Mouse (Mus musculus) CH12.LX (cell line): ENCODE data around the gene Ikzf3.

Experiments
- CHD2 ChIP-seq: IDR thresholded peaks from 2 replicates; pipeline ENCODE4 v1.6.1; 2011; ENCODE audit warnings: low read length, improper control_type of control experiment
- CTCF ChIP-seq, 2 experiments: IDR thresholded peaks in 1 of 2; conservative IDR thresholded peaks in 1 of 2; 2 replicates each; pipeline ENCODE4 v1.5.1; 2011 to 2012; ENCODE audit warnings: low read depth in 2 of 2, low read length in 2 of 2, improper control_type of control experiment in 1 of 2, inconsistent platforms in 1 of 2, mild to moderate bottlenecking in 1 of 2, moderate library complexity in 1 of 2
- HCFC1 ChIP-seq: IDR thresholded peaks from 2 replicates; pipeline ENCODE4 v1.6.1; 2012; ENCODE audit warnings: low read depth, mild to moderate bottlenecking, inconsistent platforms, low read length, improper control_type of control experiment
- MAX ChIP-seq: IDR thresholded peaks from 2 replicates; pipeline ENCODE4 v1.6.1; 2011; ENCODE audit warnings: low read length, improper control_type of control experiment
- MAZ ChIP-seq: IDR thresholded peaks from 2 replicates; pipeline ENCODE4 v1.6.1; 2012; ENCODE audit warnings: low read depth, mild to moderate bottlenecking, inconsistent platforms, low read length, improper control_type of control experiment, moderate library complexity
- POLR2A ChIP-seq: IDR thresholded peaks from 2 replicates; pipeline ENCODE4 v1.6.1; 2011; ENCODE audit warnings: low read depth, mild to moderate bottlenecking, improper control_type of control experiment, low read length
- RAD21 ChIP-seq: IDR thresholded peaks from 2 replicates; pipeline ENCODE4 v1.6.1; 2011; ENCODE audit warnings: low read depth, mild to moderate bottlenecking, low read length, improper control_type of control experiment, moderate library complexity
- SIN3A ChIP-seq: IDR thresholded peaks from 2 replicates; pipeline ENCODE4 v1.6.1; 2012; ENCODE audit warnings: low read length, improper control_type of control experiment, inconsistent platforms
- TCF12 ChIP-seq: IDR thresholded peaks from 2 replicates; pipeline ENCODE4 v1.6.1; 2014; ENCODE audit warnings: low read depth, mild to moderate bottlenecking, inconsistent platforms, low read length, improper control_type of control experiment
- USF1 ChIP-seq: IDR thresholded peaks from 2 replicates; pipeline ENCODE4 v1.6.1; 2014; ENCODE audit warnings: low read depth, mild to moderate bottlenecking, inconsistent platforms, low read length, improper control_type of control experiment
- USF2 ChIP-seq: conservative IDR thresholded peaks from 2 replicates; pipeline ENCODE4 v1.6.1; 2011; ENCODE audit warnings: low read depth, low read length, improper control_type of control experiment

GRCm38 (mm10) chr11:98446562-98447474 lies 99.0 kb downstream of the Ikzf3 start:
- no peak for TF ChIP-seq CTCF (conservative IDR thresholded peaks at IDR 0.05 in 1 of 2, IDR thresholded peaks at IDR 0.05 in 1 of 2; ENCODE audit: low read depth in 2 of 2, low read length in 2 of 2)
- no peak for TF ChIP-seq RAD21
- no peak for TF ChIP-seq POLR2A
- no peak for TF ChIP-seq CHD2
- TF ChIP-seq USF1, result no peak
- no peak for TF ChIP-seq MAZ
- no peak for TF ChIP-seq SIN3A
- no peak for TF ChIP-seq USF2
- no peak for TF ChIP-seq MAX
- TF ChIP-seq HCFC1, result no peak
- TF ChIP-seq TCF12, result no peak
